Mouse (Mus musculus): ENCODE data around the gene Ckb. TPM values are rescaled to one million over a fixed set of nuclear protein-coding genes. Genes with fewer than 3 reads are reported as not detected.

Gene Ckb
- polyA plus RNA-seq, 1 experiment from 2014 or later = 1,759 TPM

DNA sequence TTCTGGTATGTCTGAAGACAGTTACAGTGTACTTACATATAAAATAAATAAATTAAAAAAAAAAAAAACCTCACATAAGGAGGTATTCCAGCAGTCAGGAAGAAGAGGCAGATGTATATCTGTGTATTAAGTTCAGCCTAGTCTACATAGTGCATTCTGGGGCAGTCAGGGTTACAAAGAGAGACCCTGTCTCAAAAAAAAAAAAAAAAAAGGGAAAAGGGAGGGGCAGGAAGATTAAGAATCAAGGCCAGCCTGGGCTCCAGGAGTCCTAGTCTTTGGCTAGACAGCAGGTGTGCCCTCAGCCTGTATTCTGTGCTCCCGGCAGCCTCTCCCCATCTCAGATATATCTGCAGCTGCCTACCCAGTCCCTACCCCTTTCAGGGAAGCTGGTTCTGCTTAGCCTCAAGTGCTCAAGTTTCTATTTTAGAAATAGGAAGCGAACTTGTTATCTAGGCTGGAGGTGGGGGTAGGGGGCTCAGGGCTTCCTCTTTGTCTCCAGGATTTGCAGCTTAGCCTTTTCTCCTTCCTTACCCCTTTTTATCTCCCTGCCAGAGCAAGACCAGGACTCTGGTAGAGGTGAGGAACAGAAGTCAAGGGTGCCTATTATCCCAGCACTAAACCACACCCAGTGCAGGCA is 2.8 kb upstream of the Ckb start:
- Histone ChIP-seq H3K4me2 (replicated peaks) (no peak overlapping the region), H3K36me3 (peaks cover 7% of the 10 kb centered on the region; the same call in 1 of the 2 replicates), H3K4me1 (peaks cover 39% of the 10 kb centered on the region), H3K9ac (no peak overlapping the region), H3K27me3 (peaks cover 19% of the 10 kb centered on the region), H3K9me3 (replicated peaks) (no peaks in the 10 kb centered on the region), H3K27ac (no peak overlapping the region), H3K4me3 (no peak overlapping the region)
- WGBS = 57% methylated on average over 2 of the region's 2 CpGs
- ATAC-seq (ENCODE audit: low FRiP score) = no peak

- WGBS = 10% methylated on average over 12 of the region's 12 CpGs
These were observed 443 bp upstream of the Ckb start for GRCm38 (mm10) chr12:111672581-111672980.

GRCm38 (mm10) chr12:111671431-111671902 is 671 bp downstream of the Ckb start:
- Histone ChIP-seq H3K36me3 (peaks cover 27% of the 10 kb centered on the region), H3K27ac (peak overlapping the region; percentile 90), H3K9ac (peak overlapping the region; percentile 91), H3K27me3 (peaks cover 19% of the 10 kb centered on the region), H3K9me3 (replicated peaks) (no peaks in the 10 kb centered on the region), H3K4me2 (replicated peaks) (peak overlapping the region; percentile 90), H3K4me1 (peaks cover 36% of the 10 kb centered on the region), H3K4me3 (peak overlapping the region; percentile 87)
- under 1% methylated on average over 34 of the region's 34 CpGs for WGBS
- peak; percentile 59 for ATAC-seq (ENCODE audit: low FRiP score)

More at GRCm38 (mm10) chr12:111672581-111672980, 443 bp upstream of the Ckb start:
- Histone ChIP-seq H3K27me3 (peaks cover 19% of the 10 kb centered on the region), H3K4me1 (peaks cover 43% of the 10 kb centered on the region), H3K9me3 (replicated peaks) (no peaks in the 10 kb centered on the region), H3K4me3 (peak overlapping the region; percentile 87), H3K36me3 (peaks cover 21% of the 10 kb centered on the region), H3K27ac (peak overlapping the region; percentile 90), H3K4me2 (replicated peaks) (peak overlapping the region; percentile 90), H3K9ac (peak overlapping the region; percentile 91)
- no peak for ATAC-seq (ENCODE audit: low FRiP score)

DNA sequence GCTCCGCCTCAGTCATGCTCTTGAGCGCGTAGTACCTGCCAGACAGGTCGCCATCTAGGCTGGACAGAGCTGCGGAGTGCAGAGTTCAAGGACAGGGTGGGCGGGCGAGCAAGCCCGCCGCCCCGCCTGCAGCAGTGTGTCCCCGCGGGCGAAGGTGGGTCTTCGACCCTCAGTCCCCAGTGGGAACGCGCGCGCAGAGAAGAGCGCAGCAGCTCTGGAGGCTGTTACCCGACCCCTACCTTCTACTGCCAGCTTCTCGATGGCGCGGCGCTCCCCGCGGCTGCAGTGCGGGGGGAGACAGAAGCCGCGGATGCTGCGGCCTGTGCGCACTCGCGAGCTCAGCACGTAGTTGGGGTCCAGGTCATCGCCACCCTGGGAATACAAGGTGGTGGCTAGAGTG is 1.2 kb downstream of the Ckb start:
- peaks cover 16% of the 10 kb centered on the region for H3K27me3 ChIP-seq
- 2% methylated on average over 35 of the region's 35 CpGs for WGBS
- peak; percentile 14 for ATAC-seq (ENCODE audit: low FRiP score)

DNA sequence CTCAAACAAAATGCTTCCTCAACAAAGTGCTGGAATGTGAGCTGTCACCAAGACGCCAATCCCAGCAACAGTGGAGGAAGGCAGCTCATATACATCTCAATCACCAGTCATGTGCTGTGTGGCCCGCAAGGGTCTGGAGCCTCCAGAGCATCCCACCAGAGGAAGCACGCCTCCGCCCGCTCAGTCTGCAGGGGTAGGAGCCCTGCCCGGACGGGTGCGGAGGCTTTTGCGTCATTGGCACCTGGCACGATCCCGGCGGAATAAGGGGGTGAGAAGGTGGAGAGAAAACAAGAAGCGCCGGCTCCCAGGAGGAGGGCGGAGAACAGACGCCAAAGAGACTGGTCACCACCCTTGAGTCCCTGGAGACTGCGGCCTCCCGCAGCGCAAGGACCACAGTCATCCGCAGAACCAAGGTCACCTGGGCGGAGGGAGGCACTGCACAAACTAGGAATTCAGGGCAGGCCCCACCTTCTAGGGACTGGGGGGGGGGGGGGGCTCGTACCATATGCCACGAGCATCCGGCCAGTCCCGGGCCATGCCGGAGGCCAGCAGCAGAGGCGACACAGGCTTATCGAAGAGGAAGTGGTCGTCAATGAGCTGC is 1.7 kb downstream of the Ckb start:
- peak overlapping the region; percentile 90 for H3K4me2 ChIP-seq (replicated peaks)
- no peak for ATAC-seq (ENCODE audit: low FRiP score)
- H3K27me3 ChIP-seq = peaks cover 14% of the 10 kb centered on the region
- H3K4me1 ChIP-seq = peaks cover 36% of the 10 kb centered on the region
- WGBS = 2% methylated on average over 26 of the region's 29 CpGs
- H3K9ac ChIP-seq = peak overlapping the region; percentile 91
- peak overlapping the region; percentile 87 for H3K4me3 ChIP-seq
- H3K27ac ChIP-seq = peak overlapping the region; percentile 90
- H3K9me3 ChIP-seq (replicated peaks) = no peaks in the 10 kb centered on the region
- peaks cover 27% of the 10 kb centered on the region for H3K36me3 ChIP-seq

More for the DNA sequence above, 1.2 kb downstream of the Ckb start:
- peak overlapping the region; percentile 90 for H3K4me2 ChIP-seq (replicated peaks)
- peak overlapping the region; percentile 87 for H3K4me3 ChIP-seq
- no peaks in the 10 kb centered on the region for H3K9me3 ChIP-seq (replicated peaks)
- H3K27ac ChIP-seq = peak overlapping the region; percentile 90
- peak overlapping the region; percentile 91 for H3K9ac ChIP-seq
- H3K36me3 ChIP-seq = peaks cover 27% of the 10 kb centered on the region
- peaks cover 36% of the 10 kb centered on the region for H3K4me1 ChIP-seq

GRCm38 (mm10) chr12:111669961-111670360 is 2.2 kb downstream of the Ckb start:
- WGBS = 39% methylated on average over 8 of the region's 8 CpGs
- peaks cover 10% of the 10 kb centered on the region for H3K27me3 ChIP-seq

DNA sequence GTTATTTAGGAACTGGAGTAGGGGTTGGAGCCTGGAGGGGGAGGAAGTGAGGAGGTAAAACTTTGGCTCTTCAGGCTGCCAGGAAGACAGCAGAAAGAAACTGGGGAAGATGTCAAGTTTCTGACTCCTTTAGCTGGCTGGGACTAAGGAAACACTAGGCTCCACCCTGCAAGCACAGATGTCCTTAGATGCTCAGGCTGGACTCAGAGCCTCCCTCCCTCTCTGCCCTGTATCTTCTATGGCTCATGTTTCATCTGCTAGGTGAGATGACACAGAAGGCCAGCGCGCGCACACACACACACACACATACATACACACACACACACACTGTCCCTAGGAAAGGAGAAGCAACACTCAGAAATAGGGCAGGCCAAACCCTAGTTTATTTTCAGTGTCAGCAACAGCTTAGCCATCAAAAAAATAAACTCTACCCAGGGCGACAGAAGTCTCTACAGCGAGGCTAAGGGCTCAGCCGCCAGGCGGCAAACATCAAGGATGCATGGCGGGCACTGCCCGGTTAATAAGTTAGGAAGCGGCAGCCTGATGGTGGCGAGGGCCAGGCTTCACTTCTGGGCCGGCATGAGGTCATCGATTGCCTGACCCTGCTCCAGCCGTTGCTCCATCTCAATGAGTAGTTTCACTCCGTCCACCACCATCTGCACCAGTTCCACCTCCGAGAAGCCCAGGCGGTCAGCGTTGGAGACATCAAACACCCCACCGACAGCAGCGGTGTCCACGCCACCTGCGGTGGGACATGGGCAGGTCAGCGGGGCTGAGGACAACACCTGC is 2.9 kb downstream of the Ckb start:
- Histone ChIP-seq H3K9ac (peak overlapping the region; percentile 91), H3K9me3 (replicated peaks) (no peaks in the 10 kb centered on the region), H3K4me2 (replicated peaks) (peak overlapping the region; percentile 90), H3K36me3 (peaks cover 27% of the 10 kb centered on the region), H3K27ac (peak overlapping the region; percentile 58), H3K27me3 (peaks cover 9% of the 10 kb centered on the region), H3K4me1 (peaks cover 36% of the 10 kb centered on the region), H3K4me3 (peak overlapping the region; percentile 87)
- ATAC-seq (ENCODE audit: low FRiP score) = no peak
- WGBS = 46% methylated on average over 23 of the region's 23 CpGs

More at GRCm38 (mm10) chr12:111669961-111670360, 2.2 kb downstream of the Ckb start:
- H3K9ac ChIP-seq = peak overlapping the region; percentile 91
- peaks cover 36% of the 10 kb centered on the region for H3K4me1 ChIP-seq
- peaks cover 27% of the 10 kb centered on the region for H3K36me3 ChIP-seq
- no peaks in the 10 kb centered on the region for H3K9me3 ChIP-seq (replicated peaks)
- peak overlapping the region; percentile 90 for H3K4me2 ChIP-seq (replicated peaks)
- peak overlapping the region; percentile 87 for H3K4me3 ChIP-seq
- peak overlapping the region; percentile 90 for H3K27ac ChIP-seq
- ATAC-seq (ENCODE audit: low FRiP score) = no peak

DNA sequence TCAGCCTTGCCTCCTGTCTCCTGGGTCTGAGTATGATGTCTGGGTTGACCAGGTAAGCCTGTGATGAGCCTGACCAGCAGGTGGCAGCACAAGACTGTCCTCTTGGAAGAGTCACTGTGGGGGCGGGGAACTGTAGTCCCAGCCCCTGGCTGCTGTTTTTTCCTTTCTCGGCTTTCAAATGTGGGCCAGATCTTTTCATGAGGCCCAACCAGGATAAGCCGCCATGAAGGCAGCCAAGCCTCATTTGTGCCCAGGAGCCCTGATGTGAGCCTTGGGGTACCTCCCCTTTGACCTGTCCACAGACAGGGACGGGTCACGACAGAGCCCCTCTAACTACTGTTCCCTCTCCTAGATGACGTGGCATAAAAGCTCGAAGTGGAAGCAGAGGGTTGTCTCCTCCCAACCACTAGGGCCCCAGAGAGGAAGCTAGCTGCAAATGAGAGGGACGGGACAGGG is 3.7 kb downstream of the Ckb start:
- Histone ChIP-seq H3K27ac (peak overlapping the region; percentile 58), H3K27me3 (peaks cover 4% of the 10 kb centered on the region; the same call in 1 of the 2 replicates), H3K4me3 (peak overlapping the region; percentile 87), H3K36me3 (peaks cover 30% of the 10 kb centered on the region), H3K9ac (peak overlapping the region; percentile 91), H3K4me2 (replicated peaks) (peak overlapping the region; percentile 90), H3K9me3 (replicated peaks) (no peaks in the 10 kb centered on the region), H3K4me1 (peaks cover 42% of the 10 kb centered on the region)
- 0% methylated on average over 8 of the region's 8 CpGs for WGBS
- ATAC-seq (ENCODE audit: low FRiP score) = peak; percentile 35; the same call in 1 of the 2 replicates

GRCm38 (mm10) chr12:111667421-111667820 is 4.7 kb downstream of the Ckb start:
- no peak overlapping the region for H3K4me2 ChIP-seq (replicated peaks)
- 0 out of 2 replicates have a peak overlapping the region, but pooled peaks have one; percentile 58 for H3K27ac ChIP-seq
- no peaks in the 10 kb centered on the region; the same call in 1 of the 2 replicates for H3K27me3 ChIP-seq
- 97% methylated on average over 5 of the region's 5 CpGs for WGBS
- H3K9me3 ChIP-seq (replicated peaks) = no peaks in the 10 kb centered on the region
- H3K9ac ChIP-seq = no peak overlapping the region
- H3K4me1 ChIP-seq = peaks cover 38% of the 10 kb centered on the region
- H3K36me3 ChIP-seq = peaks cover 30% of the 10 kb centered on the region
- no peak for ATAC-seq (ENCODE audit: low FRiP score)
- no peak overlapping the region for H3K4me3 ChIP-seq

DNA sequence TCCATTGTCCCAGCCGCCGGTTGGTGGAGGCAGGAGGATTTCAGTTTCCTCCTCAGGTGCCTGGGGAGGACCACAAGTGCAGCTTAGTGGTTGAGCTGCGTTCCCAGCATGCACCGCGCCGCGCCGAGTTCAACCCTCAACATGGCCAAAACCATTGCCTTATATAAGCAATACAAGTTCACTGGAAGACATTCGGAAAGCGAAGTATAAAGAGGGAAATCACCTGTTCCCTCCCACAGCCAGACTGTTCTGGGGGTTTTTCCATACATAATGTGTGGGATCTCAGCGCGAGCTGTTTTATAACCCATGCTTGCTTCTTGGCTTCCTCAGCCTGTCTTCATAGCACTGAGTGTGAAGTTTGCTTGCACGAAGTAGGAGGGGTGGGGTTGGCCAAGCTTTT is 5.8 kb downstream of the Ckb start:
- Histone ChIP-seq H3K27ac (no peak overlapping the region), H3K4me1 (peaks cover 36% of the 10 kb centered on the region), H3K9ac (no peak overlapping the region), H3K4me2 (replicated peaks) (no peak overlapping the region), H3K9me3 (replicated peaks) (no peaks in the 10 kb centered on the region), H3K36me3 (peaks cover 37% of the 10 kb centered on the region), H3K27me3 (no peaks in the 10 kb centered on the region; the same call in 1 of the 2 replicates), H3K4me3 (no peak overlapping the region)
- 81% methylated on average over 13 of the region's 13 CpGs for WGBS
- ATAC-seq (ENCODE audit: low FRiP score) = no peak

- H3K4me1 ChIP-seq = peaks cover 31% of the 10 kb centered on the region
- no peaks in the 10 kb centered on the region for H3K27me3 ChIP-seq
- no peaks in the 10 kb centered on the region for H3K9me3 ChIP-seq (replicated peaks)
- no peak for ATAC-seq (ENCODE audit: low FRiP score)
- peaks cover 33% of the 10 kb centered on the region for H3K36me3 ChIP-seq
- H3K27ac ChIP-seq = no peak overlapping the region
- WGBS = 82% methylated on average over 13 of the region's 13 CpGs
- H3K4me3 ChIP-seq = no peak overlapping the region
- no peak overlapping the region for H3K4me2 ChIP-seq (replicated peaks)
- no peak overlapping the region for H3K9ac ChIP-seq
These were observed 6.9 kb downstream of the Ckb start for GRCm38 (mm10) chr12:111665041-111665880.

All from hindbrain, embryonic 12.5 days (tissue).